Mouse (Mus musculus): Measurements from ENCODE around the gene Plxna4.

GRCm38 (mm10) chr6:32120931-32121330 lies 467.1 kb downstream of the Plxna4 start:
- no peak for TF ChIP-seq CHD2 (IDR thresholded peaks at IDR 0.05; ENCODE audit: low read depth, low read length)
- TF ChIP-seq ZNF384 (IDR thresholded peaks at IDR 0.05; ENCODE audit: low read depth, low read length): no peak
- no peak for TF ChIP-seq MAFK (IDR thresholded peaks at IDR 0.05; ENCODE audit: insufficient read depth, low read depth, low read length)

Measured in ES-E14 (cell line).